Mouse (Mus musculus) activated CD4-positive, CD25-positive, alpha-beta regulatory T cell (primary cell): ENCODE results near the gene Ccpg1os. TPM values are rescaled to one million over a fixed set of nuclear protein-coding genes. Genes with fewer than 3 reads are reported as not detected.

Experiments
- polyA plus RNA-seq, 2 experiments: library from polyadenylated mRNA; unstranded; fragments of 100-300 nt; shearing (Covaris generic); gene quantifications; one replicate each; pipeline ENCODE4 v1.2.1; 2017

Ccpg1os gene
- polyA plus RNA-seq: 1 to 10 TPM; 4.3 to 5.7 TPM

DNA sequence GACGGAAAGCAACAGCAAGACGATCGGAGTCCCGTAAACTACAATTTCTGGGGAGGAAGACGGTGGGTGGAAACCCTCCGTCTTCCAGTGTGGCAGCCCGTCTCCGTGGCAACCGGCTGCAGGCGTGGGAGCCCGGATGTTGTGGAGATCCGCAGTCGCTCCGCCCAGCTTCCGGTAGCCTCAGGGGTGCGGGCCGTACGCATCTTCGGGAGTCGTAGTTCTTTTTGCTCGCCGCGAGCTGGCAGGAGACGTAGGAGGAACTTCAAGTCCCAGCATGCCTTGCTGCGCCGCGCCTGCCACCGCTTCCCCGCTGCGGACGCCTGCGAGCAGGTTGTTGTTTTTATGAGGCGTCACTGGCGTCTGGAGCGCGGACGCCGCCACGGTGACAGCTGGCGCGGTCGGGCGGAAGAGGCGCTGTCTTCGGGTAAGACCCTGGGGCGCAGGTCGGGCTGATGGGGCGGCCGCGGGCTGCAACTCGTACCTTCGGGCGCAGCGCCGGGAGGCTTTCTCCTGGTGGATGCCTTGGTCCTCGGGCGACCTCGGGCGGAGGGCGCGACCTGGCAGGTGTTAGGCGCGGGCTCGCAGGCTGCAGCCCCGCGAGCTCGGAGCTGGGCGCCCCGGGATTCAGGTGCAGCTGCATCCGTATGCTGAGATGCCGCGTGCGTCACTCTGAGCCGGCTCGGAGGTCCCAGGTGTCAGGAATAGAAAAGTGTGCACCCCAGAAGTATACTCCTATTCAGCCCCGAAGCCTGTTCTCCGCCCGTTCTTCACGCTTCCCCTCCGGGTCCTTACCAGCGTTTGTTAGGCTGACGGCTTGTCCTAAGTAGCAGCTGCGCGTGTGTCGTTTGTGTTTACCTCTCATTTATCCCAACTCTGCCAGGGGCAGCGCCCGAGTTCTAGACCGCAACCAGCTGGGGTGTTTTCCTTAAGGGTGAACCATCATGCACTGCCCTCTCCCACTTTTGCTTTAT lies at the start of gene Ccpg1os, which contains the start of gene Ccpg1:
Ccpg1os (minus strand) TSS at position 133 of the 971 bp plus-strand sequence.
Ccpg1 (plus strand) TSS at position 180 of the 971 bp plus-strand sequence.

DNA sequence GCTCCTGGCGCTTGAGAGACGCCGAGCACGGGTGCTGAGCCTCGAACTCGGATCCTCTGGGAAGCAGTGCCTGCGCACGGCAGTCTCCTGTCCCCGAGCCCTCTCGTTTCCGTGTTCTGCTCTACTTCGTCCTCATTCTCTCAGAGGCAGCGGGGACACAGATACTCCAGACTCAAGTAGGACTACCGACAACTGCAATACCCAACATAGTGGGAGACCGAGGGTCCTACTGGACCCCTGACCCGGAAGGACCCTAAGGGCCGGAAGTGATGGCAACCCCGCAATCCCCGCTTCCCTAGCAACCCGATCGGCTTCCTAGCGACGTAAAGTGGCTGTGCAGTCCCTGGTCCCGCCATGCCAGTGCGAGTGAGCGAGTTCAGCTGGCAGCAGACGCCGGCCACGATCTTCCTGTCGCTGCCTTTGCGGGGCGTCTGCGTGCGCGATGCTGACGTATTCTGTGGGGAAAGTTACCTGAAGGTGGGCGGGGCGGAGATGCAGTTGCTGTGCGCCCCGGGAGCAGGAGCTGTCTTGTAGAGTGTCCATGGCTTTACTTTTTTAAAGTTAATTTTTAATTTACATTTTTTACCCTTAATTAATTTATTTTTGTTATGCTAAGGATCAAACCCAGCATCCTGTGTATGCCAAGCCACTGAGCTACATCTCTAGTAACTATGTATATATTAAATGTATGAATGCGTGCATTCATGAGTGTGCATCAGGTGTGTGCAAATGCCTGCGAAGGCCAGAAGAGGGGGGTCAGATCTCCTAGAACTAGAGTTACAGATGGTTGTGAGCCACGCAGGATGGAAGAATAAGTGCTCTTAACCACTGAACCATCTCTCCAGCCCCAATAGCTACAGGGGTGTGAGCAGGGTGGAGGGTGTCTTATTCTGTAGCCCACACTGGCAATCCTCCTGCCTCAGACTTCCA lies 26.4 kb downstream of the Ccpg1os start, which contains the start of the genes Dyx1c1 and Gm44503:
Dyx1c1 (plus strand) TSS at position 265 of the 930 bp plus-strand sequence.
Gm44503 (plus strand) TSS at position 332 of the 930 bp plus-strand sequence.

Other genes starting within 250 kb of the Ccpg1os start
- under 1 TPM in 1 of 2 experiments, not detected in 1; 0.33 TPM for gene Prtg, start 178.5 kb downstream of the Ccpg1os start, polyA plus RNA-seq
- gene Pygo1, start 59.7 kb downstream of the Ccpg1os start, polyA plus RNA-seq: under 1 TPM in 1 of 2 experiments, not detected in 1; 0.04 TPM
- 1 to 10 TPM; 3.0 to 4.4 TPM for gene Dyx1c1, start 26.6 kb downstream of the Ccpg1os start, polyA plus RNA-seq
- not detected for gene Gm44503, start 26.5 kb downstream of the Ccpg1os start, polyA plus RNA-seq
- 10 to 100 TPM; 61.3 to 96.4 TPM for gene Ccpg1, start within 50 bp of the Ccpg1os start, polyA plus RNA-seq
- gene Pigb, start 55.0 kb upstream of the Ccpg1os start, polyA plus RNA-seq: 10 to 100 TPM; 21.3 to 23.2 TPM
- gene Rab27a, start 59.5 kb upstream of the Ccpg1os start, polyA plus RNA-seq: 10 to 100 TPM; 53.4 to 64.9 TPM
- 1 to 10 TPM in 1 of 2 experiments, under 1 TPM in 1; 0.95 to 1.4 TPM for gene Khdc3, start 116.5 kb upstream of the Ccpg1os start, polyA plus RNA-seq
- gene Gm20509, start 117.1 kb upstream of the Ccpg1os start, polyA plus RNA-seq: not detected
- gene Rsl24d1, start 128.0 kb upstream of the Ccpg1os start, polyA plus RNA-seq: 10 to 100 TPM; 75.9 to 85.6 TPM